In genomic region chr10:81542727-81543460, GRCm38 (mm10) we compare ENCODE assay signal across 8 mouse cellular contexts. TPM values are rescaled to one million over a fixed set of nuclear protein-coding genes. Genes with fewer than 3 reads are reported as not detected.
A peak's percentile ranks its signal among the peaks of the same experiment; 100 is the strongest.
DNase-seq lines count a peak whose midpoint lies in the region; ATAC-seq and TF ChIP-seq lines count a peak whose summit lies in the region.

No protein-coding gene starts in this region.

- no peak for TF ChIP-seq POLR2A in myocyte (IDR thresholded peaks at IDR 0.05; ENCODE audit: insufficient read length, low read depth)

- H3K79me2 ChIP-seq in myocyte (ENCODE audit: control insufficient read depth, insufficient read depth): peaks cover 62% of the 10 kb centered on the region

- peak overlapping the region; percentile 92 for H3K9ac ChIP-seq in kidney, embryonic 16.5 days (replicated peaks; ENCODE audit: low read length)
- H3K9ac ChIP-seq in embryonic facial prominence, embryonic 15.5 days: peak overlapping the region; percentile 94
- H3K9ac ChIP-seq in intestine, embryonic 15.5 days: peak overlapping the region; percentile 96

- H3K36me3 ChIP-seq in kidney, embryonic 16.5 days (ENCODE audit: insufficient read depth, low read length): no peaks in the 10 kb centered on the region
- H3K36me3 ChIP-seq in embryonic facial prominence, embryonic 15.5 days: peaks cover 16% of the 10 kb centered on the region; the same call in 1 of the 2 replicates
- H3K36me3 ChIP-seq in intestine, embryonic 15.5 days: no peaks in the 10 kb centered on the region
- H3K36me3 ChIP-seq in myocyte (ENCODE audit: control insufficient read depth, insufficient read depth): no peaks in the 10 kb centered on the region

- no peaks in the 10 kb centered on the region for H3K27me3 ChIP-seq in kidney, embryonic 16.5 days (ENCODE audit: insufficient read depth, low read length)
- H3K27me3 ChIP-seq in embryonic facial prominence, embryonic 15.5 days: no peaks in the 10 kb centered on the region
- H3K27me3 ChIP-seq in intestine, embryonic 15.5 days (replicated peaks): no peaks in the 10 kb centered on the region
- H3K27me3 ChIP-seq in myocyte (ENCODE audit: control insufficient read depth, insufficient read depth, insufficient read length): no peaks in the 10 kb centered on the region

- peak overlapping the region; percentile 87 for H3K4me2 ChIP-seq in kidney, embryonic 16.5 days (replicated peaks; ENCODE audit: low read depth, low read length)
- H3K4me2 ChIP-seq in embryonic facial prominence, embryonic 15.5 days (replicated peaks): peak overlapping the region; percentile 89
- peak overlapping the region; percentile 81 for H3K4me2 ChIP-seq in intestine, embryonic 15.5 days (replicated peaks)
- peak overlapping the region; percentile 98 for H3K4me2 ChIP-seq in myocyte (ENCODE audit: low read depth)

- H3K4me1 ChIP-seq in kidney, embryonic 16.5 days (ENCODE audit: insufficient read depth, low read length): peaks cover 32% of the 10 kb centered on the region
- peaks cover 38% of the 10 kb centered on the region for H3K4me1 ChIP-seq in embryonic facial prominence, embryonic 15.5 days
- peaks cover 49% of the 10 kb centered on the region for H3K4me1 ChIP-seq in intestine, embryonic 15.5 days (replicated peaks)

- peak overlapping the region; percentile 82 for H3ac ChIP-seq in myocyte (ENCODE audit: control insufficient read depth, insufficient read length)

- WGBS in kidney, embryonic 16.5 days: 68% methylated on average over 7 of the region's 7 CpGs
- WGBS in embryonic facial prominence, embryonic 15.5 days: 70% methylated on average over 7 of the region's 7 CpGs
- WGBS in intestine, embryonic 15.5 days: 59% methylated on average over 7 of the region's 7 CpGs

- no peak for ATAC-seq in kidney, embryonic 16.5 days (ENCODE audit: low FRiP score, low TSS enrichment)
- ATAC-seq in embryonic facial prominence, embryonic 15.5 days (ENCODE audit: insufficient number of reproducible peaks, low FRiP score, low TSS enrichment, low read depth): no peak
- ATAC-seq in intestine, embryonic 15.5 days: no peak

- peak overlapping the region; percentile 70 for H3K4me3 ChIP-seq in kidney, embryonic 16.5 days (ENCODE audit: low read length)
- peak overlapping the region; percentile 94; the same call in 1 of the 2 replicates for H3K4me3 ChIP-seq in embryonic facial prominence, embryonic 15.5 days (replicated peaks)
- peak overlapping the region; percentile 94 for H3K4me3 ChIP-seq in intestine, embryonic 15.5 days (replicated peaks)
- H3K4me3 ChIP-seq in myocyte: peak overlapping the region; percentile 44

- DNase-seq in kidney, postnatal 10 days: no peak
- no peak for DNase-seq in right cerebral cortex, postnatal 10 days (ENCODE audit: low spot score in 2 of 2)
- DNase-seq in retina, postnatal 1 day: no peak
- DNase-seq in testis, postnatal 10 days (ENCODE audit: low spot score): no peak

- no peak overlapping the region for H3K27ac ChIP-seq in kidney, embryonic 16.5 days (ENCODE audit: low read length)
- H3K27ac ChIP-seq in embryonic facial prominence, embryonic 15.5 days (replicated peaks): no peak overlapping the region
- H3K27ac ChIP-seq in intestine, embryonic 15.5 days: peak overlapping the region; percentile 79

- H3K9me3 ChIP-seq in kidney, embryonic 16.5 days (ENCODE audit: low read length): no peaks in the 10 kb centered on the region
- no peaks in the 10 kb centered on the region for H3K9me3 ChIP-seq in embryonic facial prominence, embryonic 15.5 days (replicated peaks)
- no peaks in the 10 kb centered on the region for H3K9me3 ChIP-seq in intestine, embryonic 15.5 days

TF ChIP-seq in myocyte, 11 proteins besides CTCF, POLR2A, EP300 and RAD21:
- no peak for TF ChIP-seq MAX (IDR thresholded peaks at IDR 0.05; ENCODE audit: low read depth)
- no peak for TF ChIP-seq USF1 (IDR thresholded peaks at IDR 0.05; ENCODE audit: low read depth)
- TF ChIP-seq CEBPB (IDR thresholded peaks at IDR 0.05; ENCODE audit: insufficient read depth, poor library complexity, severe bottlenecking): no peak
- no peak for TF ChIP-seq SRF (IDR thresholded peaks at IDR 0.05; ENCODE audit: control insufficient read depth, insufficient read length, low read depth)
- TF ChIP-seq TCF3 (IDR thresholded peaks at IDR 0.05; ENCODE audit: insufficient read length, low read depth): no peak
- no peak for TF ChIP-seq REST (IDR thresholded peaks at IDR 0.05; ENCODE audit: insufficient read depth, insufficient read length)
TF ChIP-seq in myocyte: peak in this region for 0.

RNA-seq across cellular contexts. Expression of gene Gna11, which starts 2.1 kb away (rescaled TPM):
- 92.3 and 92.7 TPM in 2 replicates for polyA plus RNA-seq in kidney, embryonic 16.5 days (2015; fragmentation: Nextera tagmentation; extraction: Ambion mirVana)
- polyA plus RNA-seq in embryonic facial prominence, embryonic 15.5 days (2015; fragmentation: Nextera tagmentation; extraction: Ambion mirVana): 89.1 and 89.2 TPM in 2 replicates
- 245 and 269 TPM in 2 replicates for polyA plus RNA-seq in intestine, embryonic 15.5 days (2015; fragmentation: Nextera tagmentation; extraction: Ambion mirVana)
- polyA plus RNA-seq in myocyte (2012; fragmentation: generic; extraction: Trizol): 58.2 TPM

RNA-seq across cellular contexts. Expression of gene Aes, which starts 16.4 kb away (rescaled TPM):
- 322 and 487 TPM in 2 replicates for polyA plus RNA-seq in kidney, embryonic 16.5 days (2015; fragmentation: Nextera tagmentation; extraction: Ambion mirVana)
- 642 and 649 TPM in 2 replicates for polyA plus RNA-seq in embryonic facial prominence, embryonic 15.5 days (2015; fragmentation: Nextera tagmentation; extraction: Ambion mirVana)
- polyA plus RNA-seq in intestine, embryonic 15.5 days (2015; fragmentation: Nextera tagmentation; extraction: Ambion mirVana): 743 and 808 TPM in 2 replicates
- polyA plus RNA-seq in myocyte (2012; fragmentation: generic; extraction: Trizol): 639 TPM

RNA-seq across cellular contexts. Expression of gene Gna15, which starts 18.9 kb away (rescaled TPM):
- polyA plus RNA-seq in kidney, embryonic 16.5 days (2015; fragmentation: Nextera tagmentation; extraction: Ambion mirVana): 0.70 and 0.98 TPM in 2 replicates
- polyA plus RNA-seq in embryonic facial prominence, embryonic 15.5 days (2015; fragmentation: Nextera tagmentation; extraction: Ambion mirVana): 4.9 and 6.4 TPM in 2 replicates
- polyA plus RNA-seq in intestine, embryonic 15.5 days (2015; fragmentation: Nextera tagmentation; extraction: Ambion mirVana): 0.92 and 0.97 TPM in 2 replicates
- polyA plus RNA-seq in myocyte (2012; fragmentation: generic; extraction: Trizol): not detected

RNA-seq across cellular contexts. Expression of gene Tle2, which starts 31.5 kb away (rescaled TPM):
- 41.0 and 52.0 TPM in 2 replicates for polyA plus RNA-seq in kidney, embryonic 16.5 days (2015; fragmentation: Nextera tagmentation; extraction: Ambion mirVana)
- 63.1 and 73.7 TPM in 2 replicates for polyA plus RNA-seq in embryonic facial prominence, embryonic 15.5 days (2015; fragmentation: Nextera tagmentation; extraction: Ambion mirVana)
- 14.5 and 17.8 TPM in 2 replicates for polyA plus RNA-seq in intestine, embryonic 15.5 days (2015; fragmentation: Nextera tagmentation; extraction: Ambion mirVana)
- polyA plus RNA-seq in myocyte (2012; fragmentation: generic; extraction: Trizol): 11.3 TPM

RNA-seq across cellular contexts. Expression of gene S1pr4, which starts 43.0 kb away (rescaled TPM):
- 1.5 and 1.7 TPM in 2 replicates for polyA plus RNA-seq in kidney, embryonic 16.5 days (2015; fragmentation: Nextera tagmentation; extraction: Ambion mirVana)
- polyA plus RNA-seq in embryonic facial prominence, embryonic 15.5 days (2015; fragmentation: Nextera tagmentation; extraction: Ambion mirVana): 0.77 and 1.1 TPM in 2 replicates
- polyA plus RNA-seq in intestine, embryonic 15.5 days (2015; fragmentation: Nextera tagmentation; extraction: Ambion mirVana): 1.0 and 1.1 TPM in 2 replicates
- polyA plus RNA-seq in myocyte (2012; fragmentation: generic; extraction: Trizol): not detected

Comparison
In these comparisons a context has a peak if more than half of its experiments do, and no peak if none do; other contexts are left out.
1. H3K4me3 ChIP-seq: peak in every context shown above with its lines; median percentile 94 in embryonic facial prominence, embryonic 15.5 days; 94 in intestine, embryonic 15.5 days; 70 in kidney, embryonic 16.5 days; 44 in myocyte.